Mouse (Mus musculus) heart, postnatal 0 days (tissue): ENCODE measurements around the gene Klhl25.

Experiments used
- CTCF ChIP-seq: IDR thresholded peaks from 2 replicates; pipeline ENCODE4 v1.5.1; 2016; ENCODE audit warnings: antibody characterized with exemption, control low read depth, low read depth
- EP300 ChIP-seq: IDR thresholded peaks from 2 replicates; pipeline ENCODE4 v1.6.1; 2016; ENCODE audit warnings: antibody characterized with exemption, low read depth

GRCm38 (mm10) chr7:75880236-75880635 lies 32.1 kb downstream of the Klhl25 start:
- TF ChIP-seq CTCF = no peak
- TF ChIP-seq EP300 = no peak
